Mouse (Mus musculus): ENCODE results near the gene Reps1. TPM values are rescaled to one million over a fixed set of nuclear protein-coding genes. Genes with fewer than 3 reads are reported as not detected.
"Not testable (repeated sequence)": the region's sequence is repeated elsewhere in the genome, so short reads cannot be mapped to it uniquely, and the experiment has no call there.

Reps1 gene
- polyA plus RNA-seq, 1 experiment from 2014 or later = 6.2 TPM

- Histone ChIP-seq H3K4me1 (ENCODE audit: control insufficient read depth, insufficient read depth, low read length) (no peaks in the 10 kb centered on the region), H3K27ac (ENCODE audit: low read length) (no peak overlapping the region), H3K36me3 (ENCODE audit: control insufficient read depth, insufficient read depth, low read length) (peaks cover 3% of the 10 kb centered on the region; the same call in 1 of the 2 replicates), H3K4me2 (ENCODE audit: low read depth, low read length) (no peak overlapping the region), H3K9ac (ENCODE audit: low read depth, low read length) (no peak overlapping the region), H3K4me3 (ENCODE audit: low read length) (no peak overlapping the region), H3K9me3 (ENCODE audit: control insufficient read depth, low read length) (no peaks in the 10 kb centered on the region), H3K27me3 (replicated peaks; ENCODE audit: control insufficient read depth, insufficient read depth, low read length) (no peaks in the 10 kb centered on the region)
- 80% methylated on average over 10 of the region's 10 CpGs for WGBS
- ATAC-seq = no peak
These were observed 57.9 kb downstream of the Reps1 start for GRCm38 (mm10) chr10:18113473-18114093.

GRCm38 (mm10) chr10:18118336-18118735, 62.7 kb downstream of the Reps1 start:
- peaks cover 12% of the 10 kb centered on the region for H3K36me3 ChIP-seq (ENCODE audit: control insufficient read depth, insufficient read depth, low read length)
- no peaks in the 10 kb centered on the region for H3K4me1 ChIP-seq (ENCODE audit: control insufficient read depth, insufficient read depth, low read length)
- no peak overlapping the region for H3K27ac ChIP-seq (ENCODE audit: low read length)
- H3K9me3 ChIP-seq (ENCODE audit: control insufficient read depth, low read length) = no peaks in the 10 kb centered on the region
- ATAC-seq = no peak
- no peak overlapping the region for H3K4me2 ChIP-seq (ENCODE audit: low read depth, low read length)
- H3K9ac ChIP-seq (ENCODE audit: low read depth, low read length) = no peak overlapping the region
- 82% methylated on average over 8 of the region's 8 CpGs for WGBS
- no peaks in the 10 kb centered on the region for H3K27me3 ChIP-seq (replicated peaks; ENCODE audit: control insufficient read depth, insufficient read depth, low read length)
- no peak overlapping the region for H3K4me3 ChIP-seq (ENCODE audit: low read length)

- WGBS = 94% methylated on average over 5 of the region's 5 CpGs
- Histone ChIP-seq H3K27me3 (replicated peaks; ENCODE audit: control insufficient read depth, insufficient read depth, low read length) (no peaks in the 10 kb centered on the region), H3K27ac (ENCODE audit: low read length) (no peak overlapping the region), H3K4me3 (ENCODE audit: low read length) (no peak overlapping the region), H3K9me3 (ENCODE audit: control insufficient read depth, low read length) (no peaks in the 10 kb centered on the region), H3K9ac (ENCODE audit: low read depth, low read length) (no peak overlapping the region), H3K4me1 (ENCODE audit: control insufficient read depth, insufficient read depth, low read length) (peaks cover 6% of the 10 kb centered on the region; the same call in 1 of the 2 replicates), H3K36me3 (ENCODE audit: control insufficient read depth, insufficient read depth, low read length) (no peaks in the 10 kb centered on the region), H3K4me2 (ENCODE audit: low read depth, low read length) (no peak overlapping the region)
- ATAC-seq = no peak
These were observed 74.6 kb downstream of the Reps1 start for GRCm38 (mm10) chr10:18130276-18130675.

GRCm38 (mm10) chr10:18131666-18132650, 76.3 kb downstream of the Reps1 start:
- H3K27me3 ChIP-seq (replicated peaks; ENCODE audit: control insufficient read depth, insufficient read depth, low read length) = no peaks in the 10 kb centered on the region
- H3K9me3 ChIP-seq (ENCODE audit: control insufficient read depth, low read length) = no peaks in the 10 kb centered on the region
- H3K9ac ChIP-seq (ENCODE audit: low read depth, low read length) = no peak overlapping the region
- no peak overlapping the region for H3K4me2 ChIP-seq (ENCODE audit: low read depth, low read length)
- H3K36me3 ChIP-seq (ENCODE audit: control insufficient read depth, insufficient read depth, low read length) = no peaks in the 10 kb centered on the region
- no peak overlapping the region for H3K4me3 ChIP-seq (ENCODE audit: low read length)
- peaks cover 6% of the 10 kb centered on the region; the same call in 1 of the 2 replicates for H3K4me1 ChIP-seq (ENCODE audit: control insufficient read depth, insufficient read depth, low read length)
- peak overlapping the region; percentile 63; the same call in 1 of the 2 replicates for H3K27ac ChIP-seq (ENCODE audit: low read length)
- peak; percentile 77 for ATAC-seq
- WGBS = 66% methylated on average over 10 of the region's 10 CpGs

GRCm38 (mm10) chr10:18138853-18139503, 83.3 kb downstream of the Reps1 start:
- H3K4me1 ChIP-seq (ENCODE audit: control insufficient read depth, insufficient read depth, low read length); H3K27me3 ChIP-seq (replicated peaks; ENCODE audit: control insufficient read depth, insufficient read depth, low read length); H3K9ac ChIP-seq (ENCODE audit: low read depth, low read length); H3K9me3 ChIP-seq (ENCODE audit: control insufficient read depth, low read length); ATAC-seq; H3K4me2 ChIP-seq (ENCODE audit: low read depth, low read length); H3K27ac ChIP-seq (ENCODE audit: low read length); H3K36me3 ChIP-seq (ENCODE audit: control insufficient read depth, insufficient read depth, low read length): not testable (repeated sequence)
- 74% methylated on average over 12 of the region's 26 CpGs for WGBS
- H3K4me3 ChIP-seq (ENCODE audit: low read length) = 0 out of 2 replicates have a peak overlapping the region, but pooled peaks have one; percentile 21

- Histone ChIP-seq H3K4me3 (ENCODE audit: low read length) (0 out of 2 replicates have a peak overlapping the region, but pooled peaks have one; percentile 21), H3K9me3 (ENCODE audit: control insufficient read depth, low read length) (no peaks in the 10 kb centered on the region), H3K4me1 (ENCODE audit: control insufficient read depth, insufficient read depth, low read length) (no peaks in the 10 kb centered on the region), H3K27ac (ENCODE audit: low read length) (no peak overlapping the region), H3K4me2 (ENCODE audit: low read depth, low read length) (no peak overlapping the region), H3K9ac (ENCODE audit: low read depth, low read length) (no peak overlapping the region), H3K36me3 (ENCODE audit: control insufficient read depth, insufficient read depth, low read length) (no peaks in the 10 kb centered on the region), H3K27me3 (replicated peaks; ENCODE audit: control insufficient read depth, insufficient read depth, low read length) (no peaks in the 10 kb centered on the region)
- no peak for ATAC-seq
- 83% methylated on average over 5 of the region's 5 CpGs for whole genome bisulfite sequencing
These were observed 84.0 kb downstream of the Reps1 start for GRCm38 (mm10) chr10:18139615-18140014.

GRCm38 (mm10) chr10:18141389-18141788, 85.7 kb downstream of the Reps1 start:
- Histone ChIP-seq H3K4me3 (ENCODE audit: low read length) (no peak overlapping the region), H3K27ac (ENCODE audit: low read length) (no peak overlapping the region), H3K4me2 (ENCODE audit: low read depth, low read length) (no peak overlapping the region), H3K9me3 (ENCODE audit: control insufficient read depth, low read length) (no peaks in the 10 kb centered on the region), H3K9ac (ENCODE audit: low read depth, low read length) (no peak overlapping the region), H3K4me1 (ENCODE audit: control insufficient read depth, insufficient read depth, low read length) (no peaks in the 10 kb centered on the region), H3K27me3 (replicated peaks; ENCODE audit: control insufficient read depth, insufficient read depth, low read length) (no peaks in the 10 kb centered on the region), H3K36me3 (ENCODE audit: control insufficient read depth, insufficient read depth, low read length) (no peaks in the 10 kb centered on the region)
- 89% methylated on average over 2 of the region's 2 CpGs for WGBS
- ATAC-seq = no peak

- Histone ChIP-seq H3K27me3 (replicated peaks; ENCODE audit: control insufficient read depth, insufficient read depth, low read length) (no peaks in the 10 kb centered on the region), H3K36me3 (ENCODE audit: control insufficient read depth, insufficient read depth, low read length) (no peaks in the 10 kb centered on the region), H3K9ac (ENCODE audit: low read depth, low read length) (no peak overlapping the region), H3K4me1 (ENCODE audit: control insufficient read depth, insufficient read depth, low read length) (no peaks in the 10 kb centered on the region), H3K4me2 (ENCODE audit: low read depth, low read length) (no peak overlapping the region), H3K4me3 (ENCODE audit: low read length) (no peak overlapping the region), H3K27ac (ENCODE audit: low read length) (no peak overlapping the region), H3K9me3 (ENCODE audit: control insufficient read depth, low read length) (no peaks in the 10 kb centered on the region)
- 87% methylated on average over 6 of the region's 6 CpGs for WGBS
- ATAC-seq = no peak
These were observed 86.6 kb downstream of the Reps1 start for GRCm38 (mm10) chr10:18142231-18142630.

GRCm38 (mm10) chr10:18147224-18147623, 91.6 kb downstream of the Reps1 start:
- Histone ChIP-seq H3K9ac (ENCODE audit: low read depth, low read length) (no peak overlapping the region), H3K4me1 (ENCODE audit: control insufficient read depth, insufficient read depth, low read length) (no peaks in the 10 kb centered on the region), H3K27ac (ENCODE audit: low read length) (no peak overlapping the region), H3K27me3 (replicated peaks; ENCODE audit: control insufficient read depth, insufficient read depth, low read length) (no peaks in the 10 kb centered on the region), H3K4me3 (ENCODE audit: low read length) (no peak overlapping the region), H3K9me3 (ENCODE audit: control insufficient read depth, low read length) (no peaks in the 10 kb centered on the region), H3K4me2 (ENCODE audit: low read depth, low read length) (no peak overlapping the region), H3K36me3 (ENCODE audit: control insufficient read depth, insufficient read depth, low read length) (no peaks in the 10 kb centered on the region)
- WGBS = 76% methylated on average over 3 of the region's 3 CpGs
- no peak for ATAC-seq
